ENCODE assay signal across 14 mouse cellular contexts in the genomic region with DNA sequence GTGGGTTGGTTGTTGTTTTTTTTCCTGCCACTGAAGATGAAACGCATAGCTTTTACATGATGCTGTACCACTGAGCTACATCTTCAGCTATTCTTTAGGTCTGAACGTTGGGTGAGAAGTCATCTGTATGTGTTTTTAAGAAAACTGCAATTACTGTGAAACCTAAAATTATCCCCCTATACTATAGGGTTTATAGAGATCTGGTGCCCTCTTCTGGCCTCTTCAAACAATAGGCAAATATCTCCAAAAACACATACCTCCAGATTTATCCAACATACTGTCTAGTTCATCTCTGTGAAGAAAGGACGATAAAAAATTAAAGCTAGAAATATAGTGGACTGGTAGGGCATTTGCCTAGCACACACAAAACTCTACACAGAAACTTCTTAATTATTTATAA. TPM values are rescaled to one million over a fixed set of nuclear protein-coding genes. Genes with fewer than 3 reads are reported as not detected.
DNase-seq lines count a peak whose midpoint lies in the region; ATAC-seq and TF ChIP-seq lines count a peak whose summit lies in the region.
"Had no signal": no experiment of that assay in that cellular context is flagged by ENCODE, and none has a peak within 500 bp of the region (broad histone marks: within the 10 kb centered on the region; RNA-seq: fewer than 3 reads in every experiment).

No protein-coding gene starts in this region.

- 36% methylated on average over 3 of the region's 3 CpGs for WGBS in heart, adult 2 months
- WGBS in lung, embryonic 14.5 days = 40% methylated on average over 3 of the region's 3 CpGs

- no peak for TF ChIP-seq POLR2A in heart, adult 2 months (IDR thresholded peaks at IDR 0.05; ENCODE audit: insufficient read depth, low read depth, low read length)

- ATAC-seq in lung, embryonic 14.5 days (ENCODE audit: insufficient read depth) = no peak
- ATAC-seq: intestine, embryonic 16.5 days had no signal

- H3K4me2 ChIP-seq in lung, embryonic 14.5 days = no peak overlapping the region
- H3K4me2 ChIP-seq: heart, embryonic 11.5 days; limb, embryonic 13.5 days had no signal

- no peaks in the 10 kb centered on the region for H3K4me1 ChIP-seq in heart, adult 2 months (ENCODE audit: control insufficient read depth, insufficient read depth, low read length)
- no peaks in the 10 kb centered on the region for H3K4me1 ChIP-seq in lung, embryonic 14.5 days (ENCODE audit: insufficient read depth)
- H3K4me1 ChIP-seq: limb, embryonic 13.5 days had no signal

- H3K9ac ChIP-seq in heart, adult 2 months (ENCODE audit: low read depth, low read length) = no peak overlapping the region
- H3K9ac ChIP-seq in lung, embryonic 14.5 days = no peak overlapping the region
- H3K9ac ChIP-seq: limb, embryonic 13.5 days had no signal

- H3K9me3 ChIP-seq in lung, embryonic 14.5 days (ENCODE audit: low read depth, low read length) = no peaks in the 10 kb centered on the region
- H3K9me3 ChIP-seq: limb, embryonic 13.5 days had no signal

- H3K4me3 ChIP-seq in heart, adult 2 months = no peak overlapping the region
- H3K4me3 ChIP-seq in lung, embryonic 14.5 days (ENCODE audit: low read depth, low read length) = no peak overlapping the region
- H3K4me3 ChIP-seq: limb, embryonic 13.5 days had no signal

- peak; percentile 49 for TF ChIP-seq CTCF in heart, adult 2 months (IDR thresholded peaks at IDR 0.05)
- 0 out of 2 replicates have a peak, but pooled peaks have one; percentile 20 for TF ChIP-seq CTCF in lung, embryonic 14.5 days (IDR thresholded peaks at IDR 0.05; ENCODE audit: low read depth)

- no peaks in the 10 kb centered on the region for H3K79me2 ChIP-seq in heart, adult 2 months (replicated peaks; ENCODE audit: control insufficient read depth, insufficient read depth, low read length)

- intact Hi-C loops in heart, adult 2 months (cut with DNase I) = no loop called here
- intact Hi-C loops in heart, postnatal 36 days (cut with DNase I) = no loop called here

- no peak overlapping the region for H3K27ac ChIP-seq in heart, adult 2 months
- no peak overlapping the region for H3K27ac ChIP-seq in lung, embryonic 14.5 days (ENCODE audit: low read depth)
- H3K27ac ChIP-seq: limb, embryonic 13.5 days had no signal

- H3K36me3 ChIP-seq in heart, adult 2 months (ENCODE audit: control insufficient read depth, insufficient read depth, low read length) = no peaks in the 10 kb centered on the region
- H3K36me3 ChIP-seq in lung, embryonic 14.5 days (ENCODE audit: insufficient read depth) = no peaks in the 10 kb centered on the region
- H3K36me3 ChIP-seq: limb, embryonic 13.5 days had no signal

- no peak for DNase-seq in heart, adult 2 months
- no peak for DNase-seq in heart, postnatal 36 days
- peak; percentile 54 for DNase-seq in lung, embryonic 14.5 days
- no peak for DNase-seq in lung, postnatal 36 days
- peak; percentile 45 for DNase-seq in adipocyte (ENCODE audit: low spot score)
- DNase-seq in retina, embryonic 14.5 days (ENCODE audit: low spot score) = peak; percentile 41
- DNase-seq in adrenal gland, postnatal 36 days = no peak
- DNase-seq in thymus, postnatal 36 days = no peak
- DNase-seq: adrenal gland, adult 8-10 months; cerebellum, adult 2 months; lung, postnatal 14 days had no signal

- no peaks in the 10 kb centered on the region for H3K27me3 ChIP-seq in heart, adult 2 months (ENCODE audit: control insufficient read depth, insufficient read depth, low read length)
- no peaks in the 10 kb centered on the region for H3K27me3 ChIP-seq in lung, embryonic 14.5 days (ENCODE audit: insufficient read depth, low read length)
- H3K27me3 ChIP-seq: limb, embryonic 13.5 days had no signal

- no peak for TF ChIP-seq EP300 in heart, adult 2 months (IDR thresholded peaks at IDR 0.05; ENCODE audit: insufficient read depth, low read depth, low read length)

RNA-seq across cellular contexts. Expression of a gene that starts 1.6 kb away (rescaled TPM):
- total RNA-seq in heart, adult 2 months (2021) = 1 to 10 TPM; 1.3 to 1.4 TPM
- 0.16 and 0.20 TPM in 2 replicates for polyA plus RNA-seq in heart, adult 2 months (2012; rRNA removed)
- 1 to 10 TPM; 1.4 to 2.0 TPM for total RNA-seq in heart, postnatal 36 days (2021)
- polyA plus RNA-seq in lung, embryonic 14.5 days (2014; fragmentation: Nextera tagmentation; extraction: Ambion mirVana) = 0.87 and 1.3 TPM in 2 replicates
- 1 to 10 TPM in 1 of 2 experiments, under 1 TPM in 1; 0.72 to 1.6 TPM for total RNA-seq in adrenal gland, postnatal 36 days (2021)

RNA-seq across cellular contexts. Expression of a gene that starts 22.9 kb away (rescaled TPM):
- not detected for total RNA-seq in heart, adult 2 months (2021)
- polyA plus RNA-seq in heart, adult 2 months (2012; rRNA removed) = not detected in 2 replicates
- not detected for total RNA-seq in heart, postnatal 36 days (2021)
- polyA plus RNA-seq in lung, embryonic 14.5 days (2014; fragmentation: Nextera tagmentation; extraction: Ambion mirVana) = not detected in 2 replicates
- not detected for total RNA-seq in adrenal gland, postnatal 36 days (2021)
- total RNA-seq: adrenal gland, adult 8-10 months had no signal
- polyA plus RNA-seq: heart, embryonic 11.5 days; intestine, embryonic 16.5 days; limb, embryonic 13.5 days had no signal

RNA-seq across cellular contexts. Expression of a gene that starts 41.4 kb away (rescaled TPM):
- total RNA-seq in heart, adult 2 months (2021) = not detected
- polyA plus RNA-seq in heart, adult 2 months (2012; rRNA removed) = not detected in 2 replicates
- total RNA-seq in heart, postnatal 36 days (2021) = not detected
- not detected in 2 replicates for polyA plus RNA-seq in lung, embryonic 14.5 days (2014; fragmentation: Nextera tagmentation; extraction: Ambion mirVana)
- not detected for total RNA-seq in adrenal gland, postnatal 36 days (2021)
- total RNA-seq: adrenal gland, adult 8-10 months had no signal
- polyA plus RNA-seq: cerebellum, adult 2 months; heart, embryonic 11.5 days; intestine, embryonic 16.5 days; limb, embryonic 13.5 days had no signal

Comparison
In these comparisons a context has a peak if more than half of its experiments do, and no peak if none do; other contexts are left out.
1. DNase-seq: peak in lung, embryonic 14.5 days (single experiment), adipocyte (single experiment) and retina, embryonic 14.5 days (single experiment); none in heart, adult 2 months (0 of 2), heart, postnatal 36 days (0 of 2), lung, postnatal 36 days (single experiment), adrenal gland, postnatal 36 days (0 of 2) and thymus, postnatal 36 days (0 of 2).